Mouse (Mus musculus): ENCODE data around the gene Trim27. TPM values are rescaled to one million over a fixed set of nuclear protein-coding genes. Genes with fewer than 3 reads are reported as not detected.

The Trim27 gene
- polyA plus RNA-seq, 1 experiment from 2014 or later, result 173 TPM

GRCm38 (mm10) chr13:21233732-21234705, 54.8 kb downstream of the Trim27 start:
- ATAC-seq (ENCODE audit: insufficient read depth) (peak; percentile 99), DNase-seq (peak; percentile 95)
- Histone ChIP-seq H3K27ac (ENCODE audit: low read depth) (peak overlapping the region; percentile 46), H3K4me3 (ENCODE audit: low read depth, low read length) (peak overlapping the region; percentile 47), H3K9me3 (ENCODE audit: low read depth, low read length) (no peaks in the 10 kb centered on the region), H3K36me3 (ENCODE audit: insufficient read depth) (no peaks in the 10 kb centered on the region), H3K27me3 (ENCODE audit: insufficient read depth, low read length) (no peaks in the 10 kb centered on the region), H3K4me1 (ENCODE audit: insufficient read depth) (no peaks in the 10 kb centered on the region), H3K4me2 (peak overlapping the region; percentile 80), H3K9ac (peak overlapping the region; percentile 40)
- under 1% methylated on average over 43 of the region's 43 CpGs for WGBS
- TF ChIP-seq CTCF (IDR thresholded peaks at IDR 0.05; ENCODE audit: low read depth), result peak; percentile 68

DNA sequence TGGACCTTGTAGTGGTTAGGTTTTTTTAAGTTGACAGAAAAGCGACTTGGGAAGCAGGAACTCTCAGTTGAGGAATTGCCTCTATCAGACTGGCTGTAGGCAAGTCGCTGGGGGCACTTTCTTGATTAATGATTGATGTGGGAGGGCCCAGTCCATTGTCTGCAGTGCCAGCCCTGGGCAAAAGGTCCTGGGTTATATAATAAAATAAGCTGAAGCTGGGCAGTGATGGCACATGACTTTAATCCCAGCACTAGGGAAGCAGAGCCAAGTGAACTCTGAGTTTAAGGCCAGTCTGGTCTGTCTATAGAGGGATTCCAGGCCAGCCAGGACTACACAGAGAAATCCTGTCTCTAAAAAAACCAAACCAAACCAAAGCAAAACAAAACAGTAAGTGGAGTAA, 57.5 kb downstream of the Trim27 start:
- DNase-seq (no peak), ATAC-seq (ENCODE audit: insufficient read depth) (no peak)
- no peak for TF ChIP-seq CTCF (IDR thresholded peaks at IDR 0.05; ENCODE audit: low read depth)
- Histone ChIP-seq H3K9me3 (ENCODE audit: low read depth, low read length) (no peaks in the 10 kb centered on the region), H3K4me3 (ENCODE audit: low read depth, low read length) (no peak overlapping the region), H3K27me3 (ENCODE audit: insufficient read depth, low read length) (no peaks in the 10 kb centered on the region), H3K27ac (ENCODE audit: low read depth) (no peak overlapping the region), H3K4me1 (ENCODE audit: insufficient read depth) (no peaks in the 10 kb centered on the region), H3K4me2 (no peak overlapping the region), H3K36me3 (ENCODE audit: insufficient read depth) (no peaks in the 10 kb centered on the region), H3K9ac (no peak overlapping the region)
- WGBS, result 43% methylated on average over 2 of the region's 2 CpGs

DNA sequence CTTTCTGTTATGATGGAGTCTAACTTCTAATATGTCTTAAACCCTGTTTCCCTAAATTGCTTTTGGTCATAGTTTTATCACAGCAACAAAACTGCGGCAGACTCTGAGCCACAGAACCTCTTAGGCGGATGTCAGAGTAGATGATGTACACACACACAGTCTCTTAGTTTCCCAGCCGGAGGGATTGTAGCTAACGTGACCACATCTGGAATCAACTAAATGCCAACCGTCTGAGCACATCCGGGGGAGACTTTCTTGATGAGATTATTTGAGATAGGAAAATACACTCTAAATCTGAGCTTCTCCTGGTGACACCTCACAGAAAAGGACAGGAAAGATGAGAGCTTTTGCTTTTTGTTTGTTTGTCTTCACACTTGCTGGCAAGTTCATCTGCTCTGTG, 57.9 kb downstream of the Trim27 start:
- Histone ChIP-seq H3K36me3 (ENCODE audit: insufficient read depth) (no peaks in the 10 kb centered on the region), H3K27me3 (ENCODE audit: insufficient read depth, low read length) (no peaks in the 10 kb centered on the region), H3K4me2 (no peak overlapping the region), H3K9ac (no peak overlapping the region), H3K9me3 (ENCODE audit: low read depth, low read length) (no peaks in the 10 kb centered on the region), H3K4me3 (ENCODE audit: low read depth, low read length) (no peak overlapping the region), H3K27ac (ENCODE audit: low read depth) (no peak overlapping the region), H3K4me1 (ENCODE audit: insufficient read depth) (no peaks in the 10 kb centered on the region)
- TF ChIP-seq CTCF (IDR thresholded peaks at IDR 0.05; ENCODE audit: low read depth), result no peak
- DNase-seq (peak; percentile 16), ATAC-seq (ENCODE audit: insufficient read depth) (no peak)
- 45% methylated on average over 6 of the region's 6 CpGs for WGBS

- DNase-seq, result peak; percentile 77
- no peaks in the 10 kb centered on the region for H3K9me3 ChIP-seq (ENCODE audit: low read depth, low read length)
- 14% methylated on average over 7 of the region's 7 CpGs for WGBS
- H3K27ac ChIP-seq (ENCODE audit: low read depth), result no peak overlapping the region
- TF ChIP-seq CTCF (IDR thresholded peaks at IDR 0.05; ENCODE audit: low read depth), result no peak
- no peak overlapping the region for H3K4me2 ChIP-seq
- ATAC-seq (ENCODE audit: insufficient read depth), result no peak
- no peaks in the 10 kb centered on the region for H3K36me3 ChIP-seq (ENCODE audit: insufficient read depth)
- H3K9ac ChIP-seq, result no peak overlapping the region
- no peaks in the 10 kb centered on the region for H3K27me3 ChIP-seq (ENCODE audit: insufficient read depth, low read length)
- no peak overlapping the region for H3K4me3 ChIP-seq (ENCODE audit: low read depth, low read length)
- H3K4me1 ChIP-seq (ENCODE audit: insufficient read depth), result no peaks in the 10 kb centered on the region
Measured at GRCm38 (mm10) chr13:21240788-21241187, 61.5 kb downstream of the Trim27 start.

DNA sequence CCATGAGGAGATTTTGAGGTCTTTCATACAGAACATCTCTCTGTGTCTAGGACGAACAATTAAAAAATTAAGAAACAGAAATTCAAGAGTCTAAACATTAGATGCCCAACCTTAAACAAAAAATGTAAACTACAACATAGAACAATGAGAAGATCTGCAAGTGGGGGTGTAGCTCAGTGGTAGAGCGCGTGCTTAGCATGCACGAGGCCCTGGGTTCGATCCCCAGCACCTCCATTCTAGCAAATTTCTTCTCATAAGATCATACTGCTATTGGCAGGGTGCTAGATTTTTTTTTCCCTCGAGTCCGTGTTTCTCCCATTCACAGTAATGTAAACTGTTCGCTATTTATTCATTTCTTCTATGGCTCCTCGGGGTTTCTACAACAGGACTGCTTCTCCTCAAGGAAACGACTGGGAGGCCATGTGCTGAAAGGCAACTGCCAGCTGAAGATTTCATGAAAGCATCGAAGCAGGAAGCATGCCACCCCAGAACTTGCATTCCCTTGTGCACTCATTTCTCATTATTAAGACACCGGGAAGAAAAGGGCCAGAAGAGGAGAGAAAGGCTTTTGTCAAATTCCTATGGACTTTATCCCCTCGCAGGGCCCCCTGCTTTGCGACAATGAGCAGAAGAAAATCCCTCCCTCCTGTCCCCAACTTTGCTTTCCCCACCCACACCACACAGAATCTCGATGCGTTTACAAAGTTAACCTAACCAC, 63.3 kb downstream of the Trim27 start:
- no peak overlapping the region for H3K27ac ChIP-seq (ENCODE audit: low read depth)
- peak; percentile 49; the same call in 1 of the 2 replicates for ATAC-seq (ENCODE audit: insufficient read depth)
- TF ChIP-seq CTCF (IDR thresholded peaks at IDR 0.05; ENCODE audit: low read depth), result no peak
- no peaks in the 10 kb centered on the region for H3K27me3 ChIP-seq (ENCODE audit: insufficient read depth, low read length)
- 10% methylated on average over 16 of the region's 16 CpGs for WGBS
- H3K4me1 ChIP-seq (ENCODE audit: insufficient read depth), result no peaks in the 10 kb centered on the region
- no peaks in the 10 kb centered on the region for H3K9me3 ChIP-seq (ENCODE audit: low read depth, low read length)
- no peaks in the 10 kb centered on the region for H3K36me3 ChIP-seq (ENCODE audit: insufficient read depth)
- no peak overlapping the region for H3K9ac ChIP-seq
- DNase-seq, result peak; percentile 70
- peak overlapping the region; percentile 51 for H3K4me2 ChIP-seq
- H3K4me3 ChIP-seq (ENCODE audit: low read depth, low read length), result peak overlapping the region; percentile 30

DNA sequence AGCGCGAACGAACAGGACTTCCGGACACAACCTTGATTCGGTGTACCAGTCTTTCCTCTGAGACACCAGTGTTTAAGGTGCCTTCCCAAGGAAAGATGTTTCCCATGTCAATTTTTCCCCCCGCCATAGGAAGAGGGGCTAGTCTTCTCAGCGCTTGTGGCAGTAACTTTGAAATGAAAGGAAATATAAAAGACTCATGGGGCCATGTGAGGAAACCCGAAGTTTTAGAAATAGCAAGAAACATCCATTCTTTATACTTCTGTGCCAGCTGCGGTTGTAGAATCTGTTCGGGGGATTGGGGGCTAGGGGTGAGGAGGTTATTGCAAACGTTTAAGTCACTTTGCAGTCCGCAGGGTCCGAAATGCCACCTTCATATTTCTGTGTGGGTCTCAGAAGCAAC, 64.0 kb downstream of the Trim27 start:
- Histone ChIP-seq H3K9ac (no peak overlapping the region), H3K36me3 (ENCODE audit: insufficient read depth) (no peaks in the 10 kb centered on the region), H3K4me2 (peak overlapping the region; percentile 51), H3K4me1 (ENCODE audit: insufficient read depth) (no peaks in the 10 kb centered on the region), H3K27ac (ENCODE audit: low read depth) (no peak overlapping the region), H3K27me3 (ENCODE audit: insufficient read depth, low read length) (no peaks in the 10 kb centered on the region), H3K4me3 (ENCODE audit: low read depth, low read length) (peak overlapping the region; percentile 30), H3K9me3 (ENCODE audit: low read depth, low read length) (no peaks in the 10 kb centered on the region)
- DNase-seq (no peak), ATAC-seq (ENCODE audit: insufficient read depth) (no peak)
- WGBS, result 15% methylated on average over 13 of the region's 13 CpGs
- no peak for TF ChIP-seq CTCF (IDR thresholded peaks at IDR 0.05; ENCODE audit: low read depth)

DNA sequence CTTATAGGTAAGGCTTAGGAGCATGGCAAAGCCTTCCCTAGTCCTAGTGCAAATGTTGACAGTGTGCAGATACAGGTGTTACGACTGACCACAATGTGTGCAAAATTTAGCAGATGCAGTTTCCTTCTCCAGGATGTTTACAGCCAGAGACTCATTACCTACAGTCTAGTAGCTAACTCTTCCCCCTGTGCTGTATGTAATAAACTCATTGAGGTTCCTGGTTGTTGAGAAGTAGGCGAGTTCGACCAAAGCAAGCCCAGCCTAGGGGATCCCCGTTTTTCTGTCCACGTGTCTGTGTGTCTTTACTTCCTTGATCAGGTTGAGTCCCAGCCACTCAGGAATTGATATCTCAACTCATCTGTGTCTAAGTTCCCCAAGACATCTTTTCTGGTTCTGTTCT, 64.8 kb downstream of the Trim27 start:
- Histone ChIP-seq H3K9ac (no peak overlapping the region), H3K27ac (ENCODE audit: low read depth) (no peak overlapping the region), H3K27me3 (ENCODE audit: insufficient read depth, low read length) (no peaks in the 10 kb centered on the region), H3K4me2 (no peak overlapping the region), H3K36me3 (ENCODE audit: insufficient read depth) (no peaks in the 10 kb centered on the region), H3K9me3 (ENCODE audit: low read depth, low read length) (no peaks in the 10 kb centered on the region), H3K4me1 (ENCODE audit: insufficient read depth) (no peaks in the 10 kb centered on the region), H3K4me3 (ENCODE audit: low read depth, low read length) (no peak overlapping the region)
- ATAC-seq (ENCODE audit: insufficient read depth) (no peak), DNase-seq (no peak)
- no peak for TF ChIP-seq CTCF (IDR thresholded peaks at IDR 0.05; ENCODE audit: low read depth)
- 78% methylated on average over 5 of the region's 5 CpGs for WGBS

Other genes with a start within 250 kb of the Trim27 start
- gene Olfr1370, start 104.5 kb upstream of the Trim27 start, polyA plus RNA-seq (2014; fragmentation: Nextera tagmentation; extraction: Ambion mirVana), result not detected in 2 replicates
- 0.05 TPM in 1 of 2 replicates, not detected in the other for gene Olfr1369-ps1, start 68.0 kb upstream of the Trim27 start, polyA plus RNA-seq (2014; fragmentation: Nextera tagmentation; extraction: Ambion mirVana)
- gene Olfr263, start 49.8 kb upstream of the Trim27 start, polyA plus RNA-seq (2014; fragmentation: Nextera tagmentation; extraction: Ambion mirVana), result not detected in 2 replicates
- gene Olfr1368, start 33.6 kb upstream of the Trim27 start, polyA plus RNA-seq (2014; fragmentation: Nextera tagmentation; extraction: Ambion mirVana), result not detected in 2 replicates
- gene Gpx5, start 113.3 kb downstream of the Trim27 start, polyA plus RNA-seq (2014; fragmentation: Nextera tagmentation; extraction: Ambion mirVana), result not detected in 2 replicates
- gene Gpx6, start 132.7 kb downstream of the Trim27 start, polyA plus RNA-seq (2014; fragmentation: Nextera tagmentation; extraction: Ambion mirVana), result not detected in 2 replicates
- not detected in 2 replicates for gene Olfr1367, start 167.5 kb downstream of the Trim27 start, polyA plus RNA-seq (2014; fragmentation: Nextera tagmentation; extraction: Ambion mirVana)
- 14.1 and 14.3 TPM in 2 replicates for gene Zscan12, start 183.4 kb downstream of the Trim27 start, polyA plus RNA-seq (2014; fragmentation: Nextera tagmentation; extraction: Ambion mirVana)
- gene Zkscan3, start 223.3 kb downstream of the Trim27 start, polyA plus RNA-seq (2014; fragmentation: Nextera tagmentation; extraction: Ambion mirVana), result 73.2 and 78.0 TPM in 2 replicates

Data from lung, embryonic 14.5 days (tissue).